ENCODE assay signal across 17 mouse cellular contexts in the genomic region with DNA sequence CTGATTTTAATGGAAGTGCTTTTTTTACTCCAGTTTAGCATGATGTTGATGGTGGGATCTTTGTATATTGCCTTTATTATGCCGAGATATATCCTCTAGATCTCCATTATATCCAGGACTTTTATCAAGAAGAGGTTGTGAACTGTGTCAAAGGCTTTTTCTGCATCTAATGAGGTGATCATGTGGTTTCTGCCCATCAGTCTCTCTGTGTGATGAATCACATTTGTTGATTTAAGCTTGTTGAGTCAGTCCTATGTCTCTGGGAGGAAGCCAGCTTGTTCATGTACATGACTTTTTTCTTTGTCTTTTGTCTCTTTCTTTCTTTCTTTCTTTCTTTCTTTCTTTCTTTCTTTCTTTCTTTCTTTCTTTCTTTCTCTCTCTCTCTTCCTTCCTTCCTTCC.
"Had no signal": no experiment of that assay in that cellular context is flagged by ENCODE, and none has a peak within 500 bp of the region (broad histone marks: within the 10 kb centered on the region; RNA-seq: fewer than 3 reads in every experiment).

No protein-coding gene starts in this region.

- DNase-seq: kidney, postnatal 25 days; layer of hippocampus, adult 9-11 months; liver; liver, embryonic 13.5 days; lung, adult 2 months; lung, postnatal 14 days; lung, postnatal 4 days; midbrain, embryonic 14.5 days; retina, postnatal 1 day; thymus, adult 18-20 months; thymus, postnatal 4 days had no signal

- H3K9ac ChIP-seq: limb, embryonic 13.5 days; liver, embryonic 13.5 days; neural tube, embryonic 13.5 days had no signal

- H3K27me3 ChIP-seq: limb, embryonic 13.5 days; liver, embryonic 13.5 days; neural tube, embryonic 13.5 days had no signal

- H3K9me3 ChIP-seq: limb, embryonic 10.5 days; limb, embryonic 13.5 days; liver, embryonic 13.5 days had no signal

- H3K27ac ChIP-seq: kidney, postnatal 0 days; layer of hippocampus, adult 2 months; limb, embryonic 10.5 days; limb, embryonic 13.5 days; liver, embryonic 13.5 days; neural tube, embryonic 13.5 days had no signal

- H3K4me3 ChIP-seq: layer of hippocampus, adult 2 months; limb, embryonic 10.5 days; limb, embryonic 13.5 days; liver, embryonic 13.5 days; neural tube, embryonic 13.5 days had no signal

- H3K36me3 ChIP-seq: limb, embryonic 10.5 days; limb, embryonic 13.5 days; liver, embryonic 13.5 days; neural tube, embryonic 13.5 days had no signal

- H3K4me2 ChIP-seq: limb, embryonic 13.5 days; liver, embryonic 13.5 days; midbrain, embryonic 11.5 days; neural tube, embryonic 13.5 days had no signal

- H3K4me1 ChIP-seq: limb, embryonic 10.5 days; limb, embryonic 13.5 days; liver, embryonic 13.5 days; neural tube, embryonic 13.5 days had no signal
